Mouse (Mus musculus) kidney, embryonic 16.5 days (tissue): ENCODE results near the gene Sh3kbp1. TPM values are rescaled to one million over a fixed set of nuclear protein-coding genes. Genes with fewer than 3 reads are reported as not detected.

ENCODE experiments used
- ATAC-seq: fragments of 200-750 bp; cut with Nextera tagmentation; 2 replicates; pipeline ENCODE4 v1.8.0; 2017; ENCODE audit warnings: moderate TSS enrichment; ENCODE audit not compliant: low FRiP score, low TSS enrichment
- H3K27ac ChIP-seq: fragments of 300-500 bp; sonication (generic); 2 replicates; pipeline ENCODE4 v1.5.1; 2014; ENCODE audit warnings: low read length
- H3K27me3 ChIP-seq: fragments of 300-500 bp; sonication (generic); 2 replicates; pipeline ENCODE4 v1.6.1; 2014; ENCODE audit warnings: low read length, control low read depth, mixed read lengths; ENCODE audit not compliant: insufficient read depth
- H3K36me3 ChIP-seq: fragments of 300-500 bp; sonication (generic); 2 replicates; pipeline ENCODE4 v1.6.1; 2014; ENCODE audit warnings: low read length, control low read depth, mixed read lengths; ENCODE audit not compliant: insufficient read depth
- H3K4me1 ChIP-seq: fragments of 300-500 bp; sonication (generic); 2 replicates; pipeline ENCODE4 v1.6.1; 2014; ENCODE audit warnings: low read length, control low read depth, mixed read lengths; ENCODE audit not compliant: insufficient read depth
- H3K4me2 ChIP-seq: fragments of 300-500 bp; sonication (generic); replicated peaks from 2 replicates; pipeline ENCODE4 v1.6.1; 2014; ENCODE audit warnings: low read depth, low read length
- H3K4me3 ChIP-seq: fragments of 300-500 bp; sonication (generic); 2 replicates; pipeline ENCODE4 v1.5.1; 2014; ENCODE audit warnings: mild to moderate bottlenecking, low read length
- H3K9ac ChIP-seq: fragments of 300-500 bp; sonication (generic); replicated peaks from 2 replicates; pipeline ENCODE4 v1.6.1; 2014; ENCODE audit warnings: low read length
- H3K9me3 ChIP-seq: fragments of 300-500 bp; sonication (generic); 2 replicates; pipeline ENCODE4 v1.6.1; 2016; ENCODE audit warnings: low read length, control low read depth
- WGBS: fragments of 180-500 bp; shearing (Covaris S2); extraction: QIAGEN DNeasy Blood & Tissue Kit; methylation state at CpG from one replicate; pipeline ENCODE4 v1.1.7; 2014; 5-methylcytosine and 5-hydroxymethylcytosine counted together
- polyA plus RNA-seq: library from polyadenylated mRNA; unstranded; fragments of >200 nt; fragmentation: Nextera tagmentation; extraction: Ambion mirVana; gene quantifications from 2 replicates; pipeline ENCODE4 v1.2.1, GENCODE M21; 2015

The Sh3kbp1 gene
- polyA plus RNA-seq, 1 experiment from 2014 or later: 39.0 TPM

GRCm38 (mm10) chrX:159629203-159629602 is 2.1 kb downstream of the Sh3kbp1 start:
- Histone ChIP-seq H3K4me1 (peaks cover 8% of the 10 kb centered on the region; the same call in 1 of the 2 replicates), H3K27me3 (peaks cover 11% of the 10 kb centered on the region; the same call in 1 of the 2 replicates), H3K9me3 (no peaks in the 10 kb centered on the region), H3K4me2 (peak overlapping the region; percentile 70; the same call in 1 of the 2 replicates), H3K4me3 (peak overlapping the region; percentile 60; the same call in 1 of the 2 replicates), H3K36me3 (no peaks in the 10 kb centered on the region), H3K9ac (no peak overlapping the region), H3K27ac (no peak overlapping the region)
- no peak for ATAC-seq
- WGBS: 45% methylated on average over 2 of the region's 2 CpGs

GRCm38 (mm10) chrX:159638500-159639227 is 11.6 kb downstream of the Sh3kbp1 start:
- Histone ChIP-seq H3K9ac (no peak overlapping the region), H3K4me3 (no peak overlapping the region), H3K4me2 (no peak overlapping the region), H3K27ac (no peak overlapping the region), H3K36me3 (no peaks in the 10 kb centered on the region), H3K4me1 (no peaks in the 10 kb centered on the region), H3K27me3 (no peaks in the 10 kb centered on the region), H3K9me3 (no peaks in the 10 kb centered on the region)
- 79% methylated on average over 4 of the region's 4 CpGs for WGBS
- no peak for ATAC-seq

GRCm38 (mm10) chrX:159639991-159640390 is 12.9 kb downstream of the Sh3kbp1 start:
- H3K4me2 ChIP-seq: no peak overlapping the region
- no peak for ATAC-seq
- no peak overlapping the region for H3K27ac ChIP-seq
- H3K9me3 ChIP-seq: no peaks in the 10 kb centered on the region
- H3K4me1 ChIP-seq: no peaks in the 10 kb centered on the region
- no peaks in the 10 kb centered on the region for H3K36me3 ChIP-seq
- WGBS: 70% methylated on average over 4 of the region's 4 CpGs
- H3K4me3 ChIP-seq: no peak overlapping the region
- H3K9ac ChIP-seq: no peak overlapping the region
- 0 out of 2 replicates have a peak, but pooled peaks cover 3% of the 10 kb centered on the region for H3K27me3 ChIP-seq

- Histone ChIP-seq H3K27ac (no peak overlapping the region), H3K4me2 (no peak overlapping the region), H3K4me3 (no peak overlapping the region), H3K27me3 (peaks cover 3% of the 10 kb centered on the region; the same call in 1 of the 2 replicates), H3K4me1 (0 out of 2 replicates have a peak, but pooled peaks cover under 1% of the 10 kb centered on the region), H3K9me3 (no peaks in the 10 kb centered on the region), H3K36me3 (no peaks in the 10 kb centered on the region), H3K9ac (no peak overlapping the region)
- 81% methylated on average over 3 of the region's 3 CpGs for WGBS
- ATAC-seq: no peak
Observed at GRCm38 (mm10) chrX:159645314-159645713, 18.2 kb downstream of the Sh3kbp1 start.

GRCm38 (mm10) chrX:159647564-159647963 is 20.5 kb downstream of the Sh3kbp1 start:
- no peak overlapping the region for H3K4me3 ChIP-seq
- H3K4me2 ChIP-seq: no peak overlapping the region
- H3K27me3 ChIP-seq: peaks cover 3% of the 10 kb centered on the region; the same call in 1 of the 2 replicates
- no peak for ATAC-seq
- no peak overlapping the region for H3K27ac ChIP-seq
- no peaks in the 10 kb centered on the region for H3K9me3 ChIP-seq
- H3K4me1 ChIP-seq: 0 out of 2 replicates have a peak, but pooled peaks cover 7% of the 10 kb centered on the region
- 81% methylated on average over 5 of the region's 5 CpGs for WGBS
- no peak overlapping the region for H3K9ac ChIP-seq
- H3K36me3 ChIP-seq: no peaks in the 10 kb centered on the region

- whole genome bisulfite sequencing: 85% methylated on average over 3 of the region's 3 CpGs
- Histone ChIP-seq H3K9ac (no peak overlapping the region), H3K4me2 (no peak overlapping the region), H3K4me3 (no peak overlapping the region), H3K27me3 (peaks cover 3% of the 10 kb centered on the region; the same call in 1 of the 2 replicates), H3K36me3 (no peaks in the 10 kb centered on the region), H3K4me1 (0 out of 2 replicates have a peak, but pooled peaks cover 7% of the 10 kb centered on the region), H3K9me3 (no peaks in the 10 kb centered on the region), H3K27ac (no peak overlapping the region)
- ATAC-seq: no peak
Observed at GRCm38 (mm10) chrX:159648598-159648997, 21.5 kb downstream of the Sh3kbp1 start.

GRCm38 (mm10) chrX:159650130-159650678 is 23.1 kb downstream of the Sh3kbp1 start:
- Histone ChIP-seq H3K36me3 (no peaks in the 10 kb centered on the region), H3K27me3 (no peaks in the 10 kb centered on the region; the same call in 1 of the 2 replicates), H3K9ac (no peak overlapping the region), H3K27ac (peak overlapping the region; percentile 56), H3K9me3 (no peaks in the 10 kb centered on the region), H3K4me2 (peak overlapping the region; percentile 31; the same call in 1 of the 2 replicates), H3K4me3 (0 out of 2 replicates have a peak overlapping the region, but pooled peaks have one; percentile 1), H3K4me1 (0 out of 2 replicates have a peak, but pooled peaks cover 7% of the 10 kb centered on the region)
- 42% methylated on average over 11 of the region's 11 CpGs for WGBS
- ATAC-seq: peak; percentile 86

GRCm38 (mm10) chrX:159650727-159651126 is 23.7 kb downstream of the Sh3kbp1 start:
- peak; percentile 60 for ATAC-seq

GRCm38 (mm10) chrX:159671388-159671787 is 44.3 kb downstream of the Sh3kbp1 start:
- WGBS: 88% methylated on average over 7 of the region's 7 CpGs
- ATAC-seq: no peak
- no peak overlapping the region for H3K4me3 ChIP-seq

More at GRCm38 (mm10) chrX:159650727-159651126, 23.7 kb downstream of the Sh3kbp1 start:
- 62% methylated on average over 6 of the region's 6 CpGs for WGBS
- H3K9ac ChIP-seq: no peak overlapping the region
- no peaks in the 10 kb centered on the region for H3K9me3 ChIP-seq
- H3K27me3 ChIP-seq: no peaks in the 10 kb centered on the region; the same call in 1 of the 2 replicates
- H3K4me2 ChIP-seq: peak overlapping the region; percentile 31; the same call in 1 of the 2 replicates
- peak overlapping the region; percentile 56 for H3K27ac ChIP-seq
- no peak overlapping the region for H3K4me3 ChIP-seq
- H3K4me1 ChIP-seq: 0 out of 2 replicates have a peak, but pooled peaks cover 7% of the 10 kb centered on the region
- no peaks in the 10 kb centered on the region for H3K36me3 ChIP-seq

More at GRCm38 (mm10) chrX:159671388-159671787, 44.3 kb downstream of the Sh3kbp1 start:
- Histone ChIP-seq H3K27me3 (peaks cover 9% of the 10 kb centered on the region; the same call in 1 of the 2 replicates), H3K9me3 (no peaks in the 10 kb centered on the region), H3K36me3 (no peaks in the 10 kb centered on the region), H3K9ac (no peak overlapping the region), H3K27ac (no peak overlapping the region), H3K4me2 (no peak overlapping the region), H3K4me1 (no peaks in the 10 kb centered on the region)
